Mouse (Mus musculus) spleen, postnatal 36 days (tissue): Measurements from ENCODE around the gene Ppip5k1.

ENCODE experiments used
- DNase-seq, 2 experiments: peaks; one replicate each; pipeline ENCODE4 v3.0.0; 2022; ENCODE audit warnings: low spot score in 2 of 2, mixed read lengths in 1 of 2

Ppip5k1 gene

DNA sequence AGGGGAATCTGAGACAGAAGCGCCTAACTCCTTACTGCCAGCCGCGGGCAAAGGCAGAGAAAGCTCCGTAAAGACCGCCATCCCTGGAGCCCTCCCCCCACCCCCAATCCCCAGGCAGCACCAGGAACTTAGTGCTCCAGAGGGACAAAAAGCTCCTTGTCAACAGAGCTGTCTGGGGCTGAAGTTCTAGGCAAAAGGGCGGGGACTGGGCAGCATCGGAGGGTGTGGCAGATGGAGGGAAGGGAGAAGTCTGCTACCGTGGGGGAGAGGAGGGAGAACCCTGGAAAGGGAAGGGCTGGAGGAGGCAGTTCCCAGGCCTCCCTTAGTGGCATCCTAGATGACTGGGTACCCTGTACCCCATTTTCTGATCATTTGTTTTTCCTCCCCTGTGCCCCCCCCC is 57.1 kb downstream of the Ppip5k1 start:
- no peak for DNase-seq

DNA sequence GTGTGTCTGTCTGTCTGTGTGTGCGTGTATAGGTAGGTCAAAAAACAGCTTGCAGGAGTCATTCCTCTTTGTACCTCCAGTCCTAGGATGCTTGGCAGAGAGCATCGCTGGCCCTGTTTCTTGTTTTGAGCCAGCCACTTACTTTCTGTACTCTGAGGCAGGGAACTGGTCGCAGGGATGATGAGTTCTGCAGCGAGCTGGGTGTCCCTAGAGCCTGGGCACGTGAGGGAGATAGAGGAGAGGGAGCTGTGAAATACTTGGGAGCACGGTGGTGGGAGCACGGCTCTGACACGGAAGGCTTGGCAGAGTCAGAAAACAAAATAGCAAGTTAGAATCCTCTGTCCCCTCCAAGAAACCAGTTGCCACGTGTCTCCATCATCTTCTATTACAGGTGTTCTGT is 57.5 kb downstream of the Ppip5k1 start:
- no peak for DNase-seq

DNA sequence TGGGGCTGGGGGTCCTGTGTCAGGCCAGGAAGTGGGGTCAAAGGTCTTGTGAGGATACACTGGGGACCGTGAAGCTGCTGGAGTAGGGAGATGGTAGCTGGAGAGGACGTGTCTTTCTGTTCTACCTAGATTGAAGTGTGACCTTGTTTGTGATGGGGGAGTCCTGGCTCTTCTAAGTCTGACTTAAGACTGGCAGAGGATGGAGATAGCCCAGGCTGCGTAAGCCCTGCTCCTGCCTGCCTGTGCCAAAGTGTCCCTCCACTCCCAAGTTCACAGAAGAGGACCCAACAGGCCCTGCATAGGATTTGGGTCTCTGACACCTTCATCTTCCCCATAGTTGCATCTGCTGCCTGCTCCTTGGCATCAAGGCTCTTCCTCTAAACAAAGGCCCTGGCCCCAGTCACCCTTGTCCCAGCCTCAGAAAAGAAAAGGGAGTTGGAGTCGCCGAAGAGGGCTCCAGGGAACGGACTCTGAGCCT is 58.4 kb downstream of the Ppip5k1 start:
- DNase-seq, result no peak

DNA sequence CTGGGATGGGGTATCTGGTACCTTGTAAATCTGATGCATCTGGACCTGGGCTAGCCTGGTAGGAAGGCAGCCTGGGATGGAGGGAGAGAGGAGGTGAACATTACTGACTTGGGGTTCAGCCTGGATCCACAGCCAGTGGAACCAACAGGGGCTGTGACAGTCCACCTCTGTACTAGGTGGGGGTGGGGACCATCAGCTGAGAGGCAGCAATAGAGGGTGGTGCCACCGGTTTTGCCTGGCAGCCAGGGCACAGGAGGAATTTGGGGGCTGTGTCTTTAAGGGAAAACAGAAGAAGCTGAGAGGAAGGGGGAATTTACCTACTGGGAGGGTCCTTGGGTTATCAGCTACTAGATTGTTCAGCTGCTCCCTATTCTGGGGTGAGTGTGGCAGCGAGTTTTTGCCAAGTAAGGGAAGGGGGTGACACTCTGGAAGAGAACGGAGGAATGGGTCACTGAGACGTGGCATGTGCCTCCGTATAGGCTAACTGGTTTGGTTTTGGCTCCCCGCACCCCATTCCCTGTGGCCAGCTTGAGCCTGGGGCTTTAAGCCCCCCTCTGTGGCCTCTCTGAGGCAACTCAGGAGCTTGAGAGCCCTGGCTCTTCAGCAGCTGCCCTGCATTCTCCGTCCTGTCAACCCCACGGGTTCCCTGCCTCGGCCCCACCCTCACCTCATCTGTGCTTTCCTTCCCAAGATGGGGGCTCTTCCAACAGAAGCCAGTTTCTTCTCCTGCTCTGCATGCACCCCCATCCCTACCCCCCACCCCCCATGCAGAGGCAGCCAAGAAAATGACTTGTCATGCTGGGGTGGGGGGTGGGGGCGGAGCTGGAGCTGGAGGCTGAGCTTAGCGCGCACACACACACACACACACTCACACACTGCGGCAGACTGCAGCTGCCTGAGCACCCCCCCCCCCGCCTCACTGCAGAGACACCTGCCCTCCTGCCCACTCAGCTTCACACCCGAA is 59.3 kb downstream of the Ppip5k1 start:
- no peak for DNase-seq

DNA sequence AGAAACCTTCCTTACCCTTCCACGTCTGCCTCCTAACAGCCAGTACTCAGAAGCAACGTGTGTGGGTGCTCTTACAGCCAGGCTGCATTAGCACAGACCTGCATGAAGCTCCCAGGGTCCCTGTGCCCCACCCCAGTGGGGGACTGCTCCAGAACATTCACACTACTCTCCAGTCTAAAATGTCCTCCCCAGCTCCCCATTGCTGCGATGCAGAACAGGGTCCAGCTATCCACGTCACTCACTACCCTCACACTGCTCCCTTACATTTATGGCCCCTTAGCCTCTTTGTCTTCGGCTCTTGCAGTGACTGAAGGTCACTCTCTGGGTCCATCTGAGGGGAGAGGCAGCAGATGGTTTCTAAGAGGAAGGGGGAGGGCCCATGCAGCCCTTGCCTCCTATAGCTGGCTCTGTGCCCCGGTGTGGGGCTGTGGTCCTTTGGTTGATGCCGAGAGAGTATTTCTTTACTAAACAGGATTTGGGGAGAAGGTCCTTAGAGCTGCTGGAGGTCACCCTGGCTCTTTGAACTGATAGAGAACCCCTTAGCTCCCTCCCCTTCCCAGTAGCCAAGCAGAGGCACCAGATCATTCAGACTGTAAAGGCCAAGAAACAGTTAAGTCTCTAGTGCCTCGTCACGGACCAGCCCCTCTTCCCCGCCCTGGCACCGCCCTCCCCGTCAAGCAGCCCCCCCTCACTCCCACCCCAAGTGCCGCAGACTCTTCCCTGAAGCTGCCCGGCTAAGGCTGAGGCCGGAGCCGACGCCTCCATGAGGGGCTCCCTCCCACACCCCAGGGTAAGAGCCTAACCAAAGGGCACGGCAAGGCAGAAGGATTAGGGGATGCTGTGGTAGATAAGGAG is 60.2 kb downstream of the Ppip5k1 start:
- no peak for DNase-seq

DNA sequence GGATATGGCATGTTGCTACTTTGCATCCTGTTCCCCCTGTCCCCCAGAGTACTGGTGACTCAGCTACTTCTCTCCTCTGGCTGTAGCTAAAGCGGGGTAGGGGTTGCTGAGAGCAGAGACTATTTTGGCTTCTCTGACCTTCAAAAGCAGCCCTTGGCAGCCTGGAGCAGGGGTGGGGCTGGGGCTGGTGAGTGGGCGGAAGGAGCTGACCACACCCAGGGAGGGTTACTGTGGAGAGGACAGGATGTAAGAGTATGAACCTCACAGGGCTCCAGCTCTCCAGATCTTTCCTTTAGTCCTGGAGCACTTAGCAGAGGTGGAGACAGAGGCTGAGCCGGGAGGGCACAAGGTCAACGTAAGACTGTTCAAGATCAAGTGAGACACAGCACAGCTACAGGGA is 61.0 kb downstream of the Ppip5k1 start:
- no peak for DNase-seq

DNA sequence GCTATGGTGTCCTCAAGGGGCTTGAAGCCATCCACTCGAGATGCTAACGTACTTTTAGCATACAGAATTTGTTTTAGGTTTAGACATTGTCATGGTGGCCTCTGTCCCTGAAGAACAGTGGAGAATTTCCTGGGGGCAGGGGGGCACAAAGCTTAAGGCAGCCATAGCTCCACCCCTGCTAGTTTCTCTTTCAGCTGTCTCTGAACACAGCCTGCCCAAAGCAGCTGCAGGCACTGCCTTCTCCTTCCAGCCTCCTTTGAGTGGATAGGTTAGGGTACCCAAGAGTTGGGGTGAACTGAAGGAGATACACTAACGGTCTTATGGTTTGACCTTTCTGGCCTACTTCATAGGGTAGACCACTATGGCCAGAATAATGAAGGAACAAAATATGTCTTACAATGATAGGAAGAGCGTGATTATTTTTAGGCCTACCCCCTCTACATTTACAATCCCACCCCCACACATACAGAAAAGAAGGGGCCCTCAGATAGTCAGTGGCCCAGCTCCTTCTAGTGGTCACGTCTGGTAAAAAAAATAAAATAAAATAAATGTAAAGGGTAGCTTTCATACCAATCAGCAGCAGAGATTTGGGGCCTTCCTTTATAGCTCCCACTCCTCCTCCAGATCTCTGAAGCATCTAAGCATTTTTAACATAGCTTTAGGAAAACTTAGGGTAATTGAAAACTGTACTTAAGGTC is 62.7 kb downstream of the Ppip5k1 start:
- DNase-seq, result no peak

DNA sequence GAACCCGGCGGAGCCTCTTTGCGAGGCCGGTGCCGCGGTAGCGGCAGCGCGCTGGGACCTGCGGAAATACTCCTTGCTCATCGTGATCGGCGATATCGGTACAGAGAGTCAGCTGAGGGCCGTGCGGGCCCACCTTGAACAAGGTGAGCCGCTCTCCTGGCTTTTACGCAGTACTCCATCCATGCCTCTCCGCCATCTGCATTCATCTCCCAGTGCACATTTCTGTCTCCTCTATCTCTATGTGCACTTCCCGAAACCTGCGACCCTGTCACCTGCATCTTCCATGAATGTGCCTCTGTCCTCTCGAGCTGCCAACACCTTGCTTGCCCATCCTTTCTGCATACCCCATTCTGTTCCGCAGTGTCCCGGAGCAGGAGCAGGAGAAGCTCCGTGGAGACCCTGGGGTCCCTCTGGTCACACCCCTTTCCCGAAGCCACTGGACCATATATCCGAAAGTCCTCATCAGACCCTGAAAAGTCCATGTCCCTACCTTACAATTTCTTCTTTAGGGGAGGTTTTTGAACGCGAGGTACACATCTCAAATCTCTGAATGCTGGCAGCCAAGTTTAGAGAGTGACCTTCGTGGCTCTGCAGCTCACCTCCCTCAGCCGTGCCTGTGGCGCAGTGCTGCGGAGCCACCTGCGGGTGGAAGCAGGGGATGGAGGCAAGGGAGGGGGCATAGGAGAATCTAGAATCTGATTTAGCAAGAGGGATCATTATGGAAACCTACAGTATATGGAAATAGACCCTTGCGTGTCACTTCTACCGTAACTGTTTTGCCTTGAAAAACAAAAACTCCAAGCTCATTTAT is 65.3 kb downstream of the Ppip5k1 start:
- no peak for DNase-seq

DNA sequence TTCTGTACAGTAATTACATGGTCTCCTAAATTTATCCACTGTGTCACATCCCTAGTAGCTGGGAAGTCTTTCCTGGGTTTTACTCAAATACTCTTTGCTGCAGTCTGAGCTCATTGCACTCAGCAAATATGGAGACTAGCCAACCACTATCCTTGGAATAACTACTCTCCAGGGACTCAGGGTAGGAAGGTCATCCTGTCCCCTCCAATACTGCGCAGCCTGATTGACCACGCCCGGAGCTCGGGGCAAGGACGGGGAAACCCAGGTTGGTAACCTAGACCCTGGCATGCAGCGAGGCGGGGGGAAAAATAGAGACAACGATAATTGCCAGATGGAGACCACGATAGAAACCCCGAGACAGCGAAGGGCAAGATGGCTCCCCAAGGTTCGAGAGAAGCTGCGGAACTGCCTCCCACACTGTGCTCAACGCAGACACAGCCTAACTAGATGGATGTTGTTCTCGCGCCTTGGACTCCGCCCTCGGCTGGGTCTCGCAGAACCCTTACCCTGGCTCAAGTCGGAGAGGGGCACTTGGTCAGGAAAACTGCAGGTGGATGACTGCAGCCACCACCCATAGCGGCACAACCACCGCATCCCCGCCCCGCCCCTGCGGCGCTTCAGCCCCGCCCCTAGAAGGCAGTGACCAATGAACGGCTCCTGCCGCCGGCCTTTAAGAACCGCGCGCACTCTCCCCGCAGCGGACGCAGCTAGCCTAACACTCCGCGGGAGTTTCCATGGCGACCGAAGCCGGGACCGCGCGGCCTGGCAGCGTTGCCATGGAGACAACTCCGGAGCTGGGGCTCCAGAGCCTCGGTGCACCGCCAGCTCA is 66.1 kb downstream of the Ppip5k1 start, which contains the start of gene Map1a:
Gene Map1a (plus strand): TSS at position 700 of the 829 bp plus-strand sequence.
- DNase-seq, result peak; percentile 86

DNA sequence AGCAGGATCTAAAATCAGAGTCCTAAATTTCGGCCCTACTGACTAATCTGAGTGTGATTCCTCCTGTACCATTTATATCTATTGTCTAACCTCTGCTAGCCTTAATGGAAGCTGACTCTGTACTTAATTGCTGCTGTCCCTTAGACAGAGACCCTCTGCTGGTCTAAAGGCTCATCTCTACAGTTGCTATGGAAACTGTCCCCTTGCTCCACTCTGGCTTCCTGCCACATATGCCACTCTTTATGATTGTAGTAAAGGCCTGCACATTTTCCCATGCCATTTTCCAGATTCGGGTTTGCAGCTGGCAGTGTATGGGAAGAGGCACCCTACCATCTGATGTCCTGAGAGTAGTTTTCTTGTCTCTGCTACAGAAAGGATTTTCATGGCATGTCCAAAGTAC is 67.3 kb downstream of the Ppip5k1 start:
- DNase-seq, result no peak

DNA sequence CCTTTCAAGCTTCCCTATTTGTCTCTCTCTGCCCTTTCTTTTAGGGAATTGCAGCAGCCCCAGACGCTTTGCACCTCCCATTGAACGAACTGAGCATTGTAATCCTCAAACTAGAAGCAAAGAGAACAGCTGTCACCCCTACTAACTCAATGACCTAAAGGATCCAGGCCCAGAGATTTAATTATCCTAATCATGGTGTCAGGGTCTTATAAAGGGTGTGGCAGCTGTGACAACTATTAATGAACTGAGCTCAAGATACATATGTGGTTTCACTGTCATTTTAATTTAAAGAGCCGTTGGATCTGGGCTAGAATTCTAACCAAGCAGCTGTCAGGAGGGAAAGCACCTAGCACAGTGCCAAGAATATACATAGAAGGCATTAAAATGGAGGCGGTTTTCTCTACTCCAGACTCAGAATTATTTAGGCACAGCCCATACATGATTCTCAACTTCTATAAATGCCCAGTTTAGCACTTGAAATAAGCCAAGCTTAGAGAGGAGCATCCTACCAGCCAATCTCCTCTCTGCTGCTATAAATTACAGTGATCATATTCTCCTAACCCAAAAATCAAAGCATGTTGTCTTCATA is 83.2 kb downstream of the Ppip5k1 start:
- no peak for DNase-seq

DNA sequence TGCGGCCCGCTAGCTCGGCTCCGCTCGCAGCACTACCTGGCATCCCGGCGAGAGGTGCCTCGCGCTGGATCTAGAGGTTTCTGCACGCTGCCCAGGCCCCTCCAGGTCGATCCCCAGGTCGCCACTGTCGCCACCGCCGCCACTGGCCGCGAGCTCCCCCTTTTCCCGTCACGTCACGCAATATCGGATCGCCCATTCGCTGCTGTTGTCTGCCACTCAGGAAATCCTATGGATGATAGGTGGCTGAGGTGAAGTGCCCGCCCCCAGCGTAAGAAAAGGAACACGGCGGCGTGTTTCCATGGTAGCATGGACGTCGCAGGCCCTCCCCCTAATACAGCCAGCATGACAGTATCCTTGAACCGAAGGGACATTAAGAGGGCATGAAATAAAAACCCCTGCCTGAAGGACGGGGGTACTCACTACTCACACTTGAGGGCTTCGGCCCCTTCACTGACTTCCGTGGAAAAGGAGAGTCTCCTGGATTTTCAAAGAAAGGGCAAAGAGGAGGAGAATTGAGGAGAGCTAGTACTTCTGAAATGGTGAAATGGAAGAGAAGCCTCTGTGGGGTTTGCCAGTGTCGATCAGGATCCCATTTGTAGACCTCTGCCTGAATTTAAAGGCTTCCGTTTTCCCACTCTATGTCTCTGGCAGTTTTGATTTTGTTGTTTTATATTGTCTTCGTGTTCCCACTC is 83.8 kb downstream of the Ppip5k1 start, which contains the start of gene Trp53bp1:
Gene Trp53bp1 (minus strand): TSS at position 172 of the 692 bp plus-strand sequence.
- DNase-seq, result peak; percentile 91 to 94

DNA sequence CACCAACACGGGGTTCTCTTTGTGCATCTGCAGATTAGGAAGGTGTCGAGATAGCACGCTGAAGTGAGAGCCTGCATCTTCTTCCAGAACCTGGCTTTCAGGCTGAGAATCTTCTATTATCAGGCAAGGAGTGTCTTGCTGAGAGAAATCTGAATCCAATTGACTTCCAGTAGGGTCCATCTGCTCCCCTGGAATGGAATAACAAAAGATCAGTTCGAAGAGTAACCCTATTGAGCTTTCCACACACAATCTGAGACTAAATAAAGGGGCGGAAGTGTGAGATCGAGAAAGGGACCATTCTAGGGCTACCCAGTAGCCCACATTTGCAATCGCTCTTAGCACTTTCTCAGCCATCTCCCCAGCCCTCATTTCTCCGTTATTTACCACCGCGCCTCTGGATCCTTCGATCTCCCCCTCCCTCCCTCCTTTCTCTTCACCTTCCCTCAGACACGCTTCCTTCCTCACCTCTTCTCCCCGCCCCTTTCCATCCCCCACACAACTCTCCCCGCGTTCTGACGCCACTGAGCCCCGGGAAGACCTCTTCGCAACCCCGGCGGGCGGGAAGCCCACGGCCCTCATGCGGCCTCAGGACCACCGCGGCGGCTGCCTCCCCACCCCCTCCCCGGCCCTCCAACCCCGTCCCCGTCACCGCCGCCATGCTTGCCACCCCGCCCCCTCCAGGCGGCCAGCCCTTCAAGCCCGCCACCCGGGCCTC is 84.5 kb downstream of the Ppip5k1 start:
- peak in 1 of 2 experiments; percentile 13 for DNase-seq

DNA sequence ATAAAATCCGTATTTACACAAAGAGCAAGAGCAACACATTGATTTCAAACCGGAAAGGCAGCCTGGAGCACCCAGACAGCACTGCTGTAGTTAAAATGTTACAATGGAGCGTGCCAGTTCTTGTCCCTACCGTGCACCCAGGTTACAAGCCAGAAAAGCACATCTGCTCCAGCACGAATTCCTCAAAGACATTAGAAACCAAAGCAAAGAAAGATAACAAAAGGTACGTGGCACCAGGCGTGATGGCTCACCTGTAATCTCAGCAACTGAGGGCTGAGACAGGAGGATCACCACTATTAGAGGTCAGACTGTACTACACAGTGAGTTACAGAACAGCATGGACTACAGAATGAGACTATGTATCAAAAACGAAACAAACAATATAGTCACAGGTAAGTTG is 86.8 kb downstream of the Ppip5k1 start:
- DNase-seq, result no peak
